Mouse (Mus musculus) forebrain, postnatal 0 days (tissue): ENCODE data around the gene Fam107b. TPM values are rescaled to one million over a fixed set of nuclear protein-coding genes. Genes with fewer than 3 reads are reported as not detected.
"Not testable (repeated sequence)": the region's sequence is repeated elsewhere in the genome, so short reads cannot be mapped to it uniquely, and the experiment has no call there.

ENCODE experiments used
- ATAC-seq: fragments of 200-750 bp; cut with Nextera tagmentation; 2 replicates; pipeline ENCODE4 v1.8.0; 2017; ENCODE audit warnings: mild to moderate bottlenecking, moderate library complexity
- DNase-seq: peaks from one replicate; pipeline ENCODE4 v3.0.0-alpha.2; 2015
- H3K27ac ChIP-seq: fragments of 300-500 bp; sonication (generic); 2 replicates; pipeline ENCODE4 v1.5.1; 2014; ENCODE audit warnings: low read depth, mild to moderate bottlenecking, antibody characterized with exemption, low read length, moderate library complexity, mixed read lengths
- H3K27me3 ChIP-seq: fragments of 300-500 bp; sonication (generic); 2 replicates; pipeline ENCODE4 v1.6.1; 2014; ENCODE audit warnings: mild to moderate bottlenecking, low read length, mixed read lengths; ENCODE audit not compliant: insufficient read depth
- H3K36me3 ChIP-seq: fragments of 300-500 bp; sonication (generic); 2 replicates; pipeline ENCODE4 v1.6.1; 2014; ENCODE audit warnings: mild to moderate bottlenecking, moderate library complexity; ENCODE audit not compliant: insufficient read depth
- H3K4me1 ChIP-seq: fragments of 300-500 bp; sonication (generic); 2 replicates; pipeline ENCODE4 v1.6.1; 2014; ENCODE audit warnings: antibody characterized with exemption; ENCODE audit not compliant: insufficient read depth
- H3K4me2 ChIP-seq: fragments of 300-500 bp; sonication (generic); 2 replicates; pipeline ENCODE4 v1.6.1; 2014; ENCODE audit warnings: low read depth, mild to moderate bottlenecking, moderate library complexity
- H3K4me3 ChIP-seq: fragments of 300-500 bp; sonication (generic); 2 replicates; pipeline ENCODE4 v1.5.1; 2014; ENCODE audit warnings: low read depth, low read length, mixed read lengths
- H3K9ac ChIP-seq: fragments of 300-500 bp; sonication (generic); 2 replicates; pipeline ENCODE4 v1.6.1; 2014; ENCODE audit warnings: mild to moderate bottlenecking
- H3K9me3 ChIP-seq: fragments of 300-500 bp; sonication (generic); 2 replicates; pipeline ENCODE4 v1.6.1; 2016; ENCODE audit warnings: low read length
- CTCF ChIP-seq: sonication (generic); IDR thresholded peaks from 2 replicates; pipeline ENCODE4 v1.5.1; 2016; ENCODE audit warnings: antibody characterized with exemption, control low read depth, low read depth
- WGBS: fragments of 180-500 bp; shearing (Covaris S2); extraction: QIAGEN DNeasy Blood & Tissue Kit; methylation state at CpG from one replicate; pipeline ENCODE4 v1.1.7; 2014; 5-methylcytosine and 5-hydroxymethylcytosine counted together
- polyA plus RNA-seq: library from polyadenylated mRNA; unstranded; fragments of >200 nt; fragmentation: Nextera tagmentation; extraction: Ambion mirVana; gene quantifications from 2 replicates; pipeline ENCODE4 v1.2.1, GENCODE M21; 2015
- total RNA-seq: library from RNA; depleted of rRNA; stranded (reverse); fragments of >200 nt; gene quantifications from 2 replicates; pipeline ENCODE4 v1.2.3, GENCODE M21; 2014

The Fam107b gene
- total and polyA plus RNA-seq, 2 experiments from 2014 or later = 31.2 to 63.4 TPM

DNA sequence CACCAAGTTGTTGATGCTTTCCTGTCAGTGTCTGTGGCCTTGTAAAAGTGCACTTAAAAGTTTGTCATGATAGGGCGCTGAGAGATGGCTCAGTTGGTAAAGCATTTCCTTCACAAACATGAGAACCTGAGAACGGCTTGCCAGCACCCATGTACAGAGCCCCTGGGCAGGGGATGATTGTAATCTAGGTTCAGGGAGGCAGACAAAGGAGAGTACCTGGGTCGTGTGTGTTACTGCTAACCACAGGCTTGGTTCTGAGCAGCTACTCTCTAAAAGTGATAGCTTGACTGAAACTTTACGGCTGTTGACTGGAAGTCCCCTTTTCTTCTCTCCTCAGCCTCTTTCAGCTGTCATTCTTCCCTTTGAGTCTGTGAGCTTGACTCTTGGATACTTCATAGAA lies 147.6 kb downstream of the Fam107b start:
- H3K27ac ChIP-seq = no peak overlapping the region
- H3K9me3 ChIP-seq = no peaks in the 10 kb centered on the region
- no peak overlapping the region for H3K4me3 ChIP-seq
- no peak for DNase-seq
- no peaks in the 10 kb centered on the region for H3K27me3 ChIP-seq
- H3K4me1 ChIP-seq = peaks cover 30% of the 10 kb centered on the region
- no peaks in the 10 kb centered on the region for H3K36me3 ChIP-seq
- no peak overlapping the region for H3K4me2 ChIP-seq
- TF ChIP-seq CTCF = no peak
- WGBS = 78% methylated on average over 4 of the region's 4 CpGs
- H3K9ac ChIP-seq = no peak overlapping the region
- ATAC-seq = no peak

GRCm38 (mm10) chr2:3719436-3720121 lies 149.3 kb downstream of the Fam107b start:
- H3K4me1 ChIP-seq = peaks cover 25% of the 10 kb centered on the region
- H3K4me3 ChIP-seq, H3K9me3 ChIP-seq, ATAC-seq, DNase-seq, H3K9ac ChIP-seq, H3K27ac ChIP-seq, H3K27me3 ChIP-seq, H3K36me3 ChIP-seq, H3K4me2 ChIP-seq: not testable (repeated sequence)
- WGBS = 88% methylated on average over 5 of the region's 5 CpGs

- no peak overlapping the region for H3K4me3 ChIP-seq
- ATAC-seq (no peak), DNase-seq (no peak)
- no peaks in the 10 kb centered on the region for H3K27me3 ChIP-seq
- peaks cover 13% of the 10 kb centered on the region; the same call in 1 of the 2 replicates for H3K4me1 ChIP-seq
- H3K9ac ChIP-seq = no peak overlapping the region
- WGBS = 76% methylated on average over 5 of the region's 5 CpGs
- no peaks in the 10 kb centered on the region for H3K9me3 ChIP-seq
- H3K36me3 ChIP-seq = no peaks in the 10 kb centered on the region
- no peak overlapping the region for H3K27ac ChIP-seq
- TF ChIP-seq CTCF = no peak
- H3K4me2 ChIP-seq = no peak overlapping the region
Measured at GRCm38 (mm10) chr2:3721107-3721506, 150.8 kb downstream of the Fam107b start.

- Histone ChIP-seq H3K27ac (no peak overlapping the region), H3K4me2 (no peak overlapping the region), H3K36me3 (no peaks in the 10 kb centered on the region), H3K9me3 (no peaks in the 10 kb centered on the region), H3K4me1 (peaks cover 15% of the 10 kb centered on the region; the same call in 1 of the 2 replicates), H3K27me3 (no peaks in the 10 kb centered on the region), H3K4me3 (no peak overlapping the region), H3K9ac (no peak overlapping the region)
- WGBS = 89% methylated on average over 6 of the region's 6 CpGs
- TF ChIP-seq CTCF = no peak
- DNase-seq = no peak
- ATAC-seq = no peak
Measured at GRCm38 (mm10) chr2:3721974-3722373, 151.7 kb downstream of the Fam107b start.

GRCm38 (mm10) chr2:3723391-3724106 lies 153.3 kb downstream of the Fam107b start:
- DNase-seq (no peak), ATAC-seq (no peak)
- no peaks in the 10 kb centered on the region for H3K27me3 ChIP-seq
- H3K4me1 ChIP-seq = peaks cover 14% of the 10 kb centered on the region; the same call in 1 of the 2 replicates
- no peak overlapping the region for H3K4me2 ChIP-seq
- H3K9ac ChIP-seq = no peak overlapping the region
- TF ChIP-seq CTCF = no peak
- no peaks in the 10 kb centered on the region for H3K36me3 ChIP-seq
- 79% methylated on average over 8 of the region's 8 CpGs for WGBS
- H3K9me3 ChIP-seq = no peaks in the 10 kb centered on the region
- no peak overlapping the region for H3K27ac ChIP-seq
- no peak overlapping the region for H3K4me3 ChIP-seq

- WGBS = 52% methylated on average over 13 of the region's 13 CpGs
- TF ChIP-seq CTCF = no peak
- Histone ChIP-seq H3K27ac (peak overlapping the region; percentile 73), H3K4me3 (no peak overlapping the region), H3K4me1 (peaks cover 12% of the 10 kb centered on the region; the same call in 1 of the 2 replicates), H3K36me3 (no peaks in the 10 kb centered on the region), H3K27me3 (no peaks in the 10 kb centered on the region), H3K9me3 (no peaks in the 10 kb centered on the region), H3K9ac (peak overlapping the region; percentile 22; the same call in 1 of the 2 replicates), H3K4me2 (peak overlapping the region; percentile 37)
- DNase-seq (peak; percentile 73), ATAC-seq (peak; percentile 87)
Measured at GRCm38 (mm10) chr2:3726501-3727078, 156.3 kb downstream of the Fam107b start.
